Mouse (Mus musculus) kidney, postnatal 36 days (tissue): ENCODE measurements around the gene Tmem39b.
A peak's percentile ranks its signal among the peaks of the same experiment; 100 is the strongest.

Source experiments
- DNase-seq, 2 experiments: peaks; one replicate each; pipeline ENCODE4 v3.0.0; 2021 to 2022; ENCODE audit warnings: mixed read lengths in 2 of 2

Tmem39b gene

GRCm38 (mm10) chr4:129683901-129684493, 12.6 kb downstream of the Tmem39b start:
- peak; percentile 77 to 89 for DNase-seq

DNA sequence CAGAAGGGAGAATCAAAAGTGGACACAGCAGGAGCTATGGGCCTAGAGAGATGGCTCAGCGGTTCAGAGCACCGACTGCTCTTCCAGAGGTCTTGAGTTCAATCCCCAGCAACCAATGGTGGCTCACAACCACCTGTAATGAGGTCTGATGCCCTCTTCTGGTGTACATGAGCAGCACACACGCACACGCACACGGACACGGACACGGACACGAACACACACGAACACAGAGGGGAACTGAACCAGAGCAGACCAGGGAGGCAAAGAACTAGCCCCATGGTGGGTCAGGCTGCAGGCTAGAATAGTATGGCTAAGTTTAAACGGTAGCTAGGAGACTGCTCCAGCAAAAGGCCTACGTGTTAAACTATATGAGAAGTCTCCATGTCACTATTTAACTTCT, 14.8 kb downstream of the Tmem39b start:
- no peak for DNase-seq

DNA sequence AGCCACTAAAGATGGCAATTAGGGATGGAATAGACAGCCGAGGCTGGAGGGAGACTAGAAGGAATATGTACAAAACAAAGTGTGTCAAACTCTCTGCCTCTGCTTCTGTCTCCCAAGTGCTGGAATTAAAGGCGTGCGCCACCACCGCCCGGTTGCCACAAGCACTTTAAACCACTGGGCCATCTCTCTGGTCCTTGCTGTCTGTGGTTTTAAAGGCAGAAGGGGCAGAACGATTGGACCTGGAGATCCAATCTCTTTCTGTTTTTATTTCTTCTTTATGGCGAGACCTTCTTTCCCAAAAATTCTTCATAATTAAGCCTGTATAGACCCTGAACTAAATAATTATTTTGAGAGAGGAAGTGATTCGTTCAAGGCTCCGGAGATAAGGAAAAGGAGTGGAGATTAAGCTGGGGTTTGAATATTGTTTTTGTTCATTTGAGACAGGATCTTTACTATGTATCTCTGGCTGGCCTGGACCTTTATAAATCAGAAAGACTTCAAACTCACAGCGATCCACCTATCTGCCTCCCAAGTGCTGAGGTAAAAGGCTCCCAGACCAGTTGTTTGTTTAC, 23.7 kb downstream of the Tmem39b start:
- DNase-seq, result no peak

DNA sequence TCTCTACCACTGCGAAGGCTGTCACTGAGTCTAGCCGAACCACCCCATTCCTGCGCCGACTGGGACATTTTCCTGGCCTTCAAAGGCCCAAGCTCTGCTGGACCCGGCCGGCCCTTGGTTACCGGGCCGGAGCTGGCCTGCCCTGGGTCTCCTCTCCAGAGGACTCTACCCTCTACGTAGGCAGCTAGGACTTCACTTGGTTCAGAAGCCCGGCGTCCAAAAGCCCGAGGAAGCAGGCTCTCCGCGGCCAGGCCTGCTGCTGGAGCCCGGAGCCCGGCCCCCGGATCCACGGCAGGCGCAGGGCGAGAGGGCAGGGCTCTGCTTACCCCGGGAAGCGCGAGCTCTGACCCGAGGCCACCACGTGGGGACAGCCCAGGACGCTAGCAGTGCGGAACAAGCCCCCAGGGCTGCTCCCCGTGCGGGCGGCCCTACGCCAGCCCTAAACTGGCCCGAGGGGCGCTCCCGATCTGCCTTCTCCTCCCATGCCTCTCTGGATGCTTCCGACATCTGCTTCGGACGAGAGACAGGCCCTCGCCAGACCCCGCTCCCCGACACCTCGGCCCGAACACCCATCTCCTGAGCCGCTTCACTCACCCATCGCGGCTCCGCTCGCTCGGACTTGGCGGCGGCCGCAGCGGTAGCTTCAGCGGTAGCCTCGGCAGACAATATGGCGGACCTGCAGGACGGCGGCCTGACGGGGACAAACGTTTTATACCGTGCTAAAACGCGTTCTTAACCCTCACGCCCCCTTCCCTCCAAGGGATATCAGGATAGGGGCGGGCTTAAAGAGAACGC, 24.4 kb downstream of the Tmem39b start, which contains the start of gene Kpna6:
Gene Kpna6 (minus strand): TSS at position 685 of the 795 bp plus-strand sequence.
- DNase-seq, result peak; percentile 93 to 95

DNA sequence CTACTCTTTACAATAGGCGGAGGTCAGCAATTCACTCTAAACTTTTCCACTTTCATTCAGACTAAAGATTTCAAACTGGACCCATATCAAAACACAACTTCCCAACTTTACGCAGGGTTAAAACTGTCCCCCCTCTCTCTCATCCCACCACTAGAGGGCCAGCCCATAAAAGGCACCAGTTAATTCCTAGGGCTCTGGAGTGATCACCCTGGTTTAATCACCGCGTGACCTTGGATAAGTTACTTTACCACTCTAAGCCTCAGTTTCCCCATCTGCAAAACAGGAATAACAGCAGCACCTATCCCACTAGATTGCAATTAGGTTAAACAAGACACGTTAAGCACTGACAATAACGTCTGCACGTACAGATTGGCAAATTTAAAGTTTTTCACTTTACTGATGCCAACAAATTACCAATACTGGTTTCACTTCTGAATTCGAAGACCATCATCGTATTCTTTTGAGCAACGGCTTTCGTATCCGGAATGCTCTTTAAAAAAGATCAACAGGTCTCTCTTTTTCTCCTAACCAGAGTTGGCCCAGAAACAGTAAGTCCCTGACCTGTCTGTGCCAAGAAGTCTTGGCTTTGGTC, 25.1 kb downstream of the Tmem39b start:
- DNase-seq, result peak; percentile 64 to 78

DNA sequence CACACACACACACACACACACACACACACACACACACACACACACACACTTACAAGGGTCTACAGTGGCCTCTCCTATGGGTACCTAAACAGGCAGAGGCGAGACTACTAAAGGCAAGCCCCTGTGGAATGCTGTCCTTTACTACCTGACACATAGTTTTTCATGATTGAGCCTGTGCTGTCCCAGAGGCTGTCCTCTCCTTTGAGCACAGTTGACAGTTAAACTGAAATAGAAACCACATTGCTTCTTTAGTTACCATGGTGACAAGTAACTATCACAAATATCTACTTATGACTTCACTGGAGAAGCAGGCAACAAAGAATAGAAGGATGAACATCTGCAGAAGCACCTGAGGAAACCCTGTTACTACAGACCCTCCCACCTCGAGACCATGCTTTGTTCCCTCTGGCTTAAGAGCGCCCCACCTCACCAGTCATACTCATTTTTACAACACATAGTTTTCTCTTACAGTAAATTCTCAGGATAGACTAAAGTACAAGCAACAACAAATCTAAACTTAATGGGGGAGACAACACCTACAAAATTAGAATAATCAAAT, 34.3 kb downstream of the Tmem39b start:
- no peak for DNase-seq

- DNase-seq, result no peak
These were observed 35.1 kb downstream of the Tmem39b start for GRCm38 (mm10) chr4:129661584-129661983.

- no peak for DNase-seq
These were observed 41.9 kb downstream of the Tmem39b start for GRCm38 (mm10) chr4:129654770-129655169.

- DNase-seq, result peak in 1 of 2 experiments; percentile 43
These were observed 46.3 kb downstream of the Tmem39b start for GRCm38 (mm10) chr4:129650359-129650758.

DNA sequence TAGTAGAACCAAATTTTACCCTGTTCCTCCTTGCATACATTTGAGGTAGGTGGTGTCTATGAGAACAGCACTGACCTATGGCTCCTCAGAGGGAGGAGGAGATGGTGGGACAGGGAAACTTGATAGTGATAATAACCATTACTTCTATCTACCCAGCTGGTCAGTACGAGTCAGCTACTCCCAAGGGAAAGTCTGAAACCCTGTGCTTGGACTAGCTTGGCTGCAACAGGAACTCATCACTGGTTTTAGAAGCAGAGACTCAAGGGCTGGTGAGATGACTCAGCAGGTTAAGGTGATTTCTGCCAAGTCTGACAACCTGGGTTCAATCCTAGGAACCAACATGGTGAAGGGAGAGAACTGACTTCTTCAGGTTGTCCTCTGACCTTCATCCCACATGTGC, 48.0 kb downstream of the Tmem39b start:
- DNase-seq, result no peak

DNA sequence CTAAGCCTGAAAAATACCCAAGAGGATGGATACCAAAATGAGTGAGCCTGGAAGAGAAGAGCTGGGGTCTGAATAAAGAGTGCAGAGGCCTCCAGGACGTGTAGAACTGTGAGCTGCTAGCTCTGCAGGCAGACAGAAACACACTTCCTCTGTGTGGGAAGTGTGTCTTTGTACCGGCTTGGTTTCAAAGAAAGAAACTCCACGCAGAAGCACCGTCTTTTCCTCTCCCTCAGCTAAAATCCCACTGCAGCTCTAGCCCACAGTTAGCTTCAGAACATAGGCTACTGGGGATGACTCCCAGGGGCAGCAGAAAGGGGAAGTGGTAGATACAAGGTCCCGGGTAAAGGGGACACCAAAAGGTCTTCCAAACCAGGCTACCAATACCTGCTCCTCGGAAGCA, 51.4 kb downstream of the Tmem39b start:
- DNase-seq, result no peak

DNA sequence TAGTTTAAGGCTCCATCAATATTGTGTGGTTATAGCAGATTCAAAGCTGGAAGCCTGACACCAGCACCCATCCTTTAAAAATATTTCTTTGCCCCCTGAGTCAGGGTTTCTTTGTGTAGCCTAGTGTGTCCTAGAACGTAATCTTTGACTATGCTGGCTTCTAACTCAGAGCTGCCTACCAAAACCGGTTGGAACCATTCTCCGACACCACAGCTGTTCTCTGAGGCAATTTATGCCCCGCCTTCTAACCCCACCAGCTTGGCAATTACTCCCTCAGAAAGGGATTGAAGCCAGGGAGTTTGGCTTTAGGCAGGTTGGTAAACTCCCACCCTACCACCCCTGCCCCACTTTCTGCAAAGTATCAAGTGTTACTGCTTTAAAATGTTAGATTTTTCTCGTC, 54.9 kb downstream of the Tmem39b start:
- DNase-seq, result peak in 1 of 2 experiments; percentile 24

GRCm38 (mm10) chr4:129640638-129641467, 55.8 kb downstream of the Tmem39b start, which contains the start of gene Txlna:
Txlna (minus strand) TSS chr4:129641065.
- DNase-seq, result peak; percentile 98

DNA sequence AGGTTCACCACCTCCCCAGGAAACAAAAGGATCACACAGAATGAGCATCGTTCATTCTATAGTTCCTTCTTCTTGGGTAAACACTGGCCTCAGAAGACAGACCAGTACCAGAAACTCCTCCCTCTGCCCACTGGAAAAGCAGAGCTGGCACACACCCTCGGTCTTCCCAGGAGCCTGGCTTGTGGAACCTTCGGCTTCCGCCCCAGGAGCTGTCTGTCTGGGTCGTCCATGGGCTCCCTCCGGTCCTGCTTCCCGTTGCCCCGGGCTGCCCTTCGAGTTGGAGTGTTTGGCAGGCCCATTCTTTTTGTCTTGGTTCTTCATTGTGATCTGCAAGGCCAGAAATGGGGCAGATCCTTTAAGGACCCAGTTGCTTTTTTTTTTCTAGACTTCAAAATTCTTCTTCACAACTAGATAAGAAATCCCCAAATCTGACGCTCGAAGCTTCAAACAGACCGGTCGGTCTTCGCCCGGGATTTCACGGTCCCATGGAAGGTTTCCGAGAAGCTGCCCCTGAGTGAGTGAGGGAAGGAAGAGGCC, 56.5 kb downstream of the Tmem39b start:
- DNase-seq, result peak; percentile 37 to 56

DNA sequence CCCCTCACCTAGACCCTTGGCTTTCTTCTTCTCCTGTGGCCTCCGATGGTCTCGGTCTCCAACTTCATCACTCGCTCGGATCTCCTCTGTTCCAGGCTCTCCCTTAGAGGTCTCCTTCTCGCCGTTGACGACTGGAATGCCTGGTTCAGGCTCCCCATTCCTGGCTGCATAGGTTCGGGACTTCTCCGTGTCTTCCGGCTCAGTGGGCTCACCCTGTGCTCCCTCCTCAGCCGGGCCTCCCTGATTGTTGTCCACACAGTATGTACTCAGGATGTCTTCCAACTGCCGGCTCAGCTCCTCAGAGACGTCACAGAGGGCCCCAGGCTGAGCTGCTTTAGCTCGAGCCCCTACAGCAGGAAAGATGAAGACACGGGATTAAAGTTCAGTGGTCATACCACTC, 57.4 kb downstream of the Tmem39b start:
- DNase-seq, result no peak

- DNase-seq, result no peak
These were observed 62.8 kb downstream of the Tmem39b start for GRCm38 (mm10) chr4:129633852-129634251.

DNA sequence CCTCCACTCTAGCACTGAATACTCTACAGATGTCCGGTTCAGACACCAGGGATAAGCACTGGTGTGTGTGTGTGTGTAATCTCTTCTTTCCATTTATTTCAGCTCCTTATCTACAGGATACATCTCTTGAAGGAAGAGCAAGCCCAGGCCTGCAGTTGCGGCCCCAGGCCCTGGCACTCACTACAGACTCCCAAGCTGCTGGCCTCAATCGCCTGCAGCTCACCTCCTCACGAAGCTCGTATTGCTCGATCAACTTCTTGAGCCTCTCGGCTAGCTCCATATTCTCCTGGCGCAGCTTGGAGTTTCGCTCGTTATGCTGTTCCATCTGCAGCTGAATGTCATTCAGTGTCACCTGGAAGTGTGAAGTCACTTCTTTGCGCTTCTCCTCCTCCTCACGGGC, 64.8 kb downstream of the Tmem39b start:
- DNase-seq, result no peak

DNA sequence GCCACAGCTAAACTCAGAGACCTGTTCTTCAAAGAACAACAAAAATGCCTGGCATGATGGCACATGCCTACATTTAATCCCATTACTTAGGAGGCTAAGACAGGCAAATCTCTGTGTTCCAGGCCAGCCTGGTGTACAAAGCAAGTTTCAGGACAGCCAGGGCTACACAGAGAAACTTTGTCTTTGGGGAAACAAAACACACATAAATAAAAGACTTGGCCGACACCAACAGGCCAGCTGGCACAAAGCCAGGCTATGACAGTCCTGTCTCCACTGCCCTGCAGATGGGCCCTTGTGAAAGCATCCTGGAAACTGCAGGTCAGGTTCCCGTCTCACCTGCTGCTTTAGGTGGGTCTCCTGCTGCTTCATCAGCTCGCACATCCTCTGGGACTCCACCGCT, 65.7 kb downstream of the Tmem39b start:
- DNase-seq, result peak; percentile 58 to 78
